Mouse (Mus musculus) heart, adult 8-10 months (tissue): ENCODE measurements around the gene Cyyr1. TPM values are rescaled to one million over a fixed set of nuclear protein-coding genes. Genes with fewer than 3 reads are reported as not detected.
A peak's percentile ranks its signal among the peaks of the same experiment; 100 is the strongest.

Experiments used
- DNase-seq: peaks from one replicate; pipeline ENCODE4 v3.0.0; 2022; ENCODE audit warnings: low spot score
- total RNA-seq, 4 experiments: library from RNA; stranded (reverse); gene quantifications; 2 replicates each; pipeline ENCODE4 v1.2.4; 2022

The Cyyr1 gene
- total RNA-seq, 4 experiments from 2014 or later, result 32.1 to 38.8 (median 35.8) TPM

DNA sequence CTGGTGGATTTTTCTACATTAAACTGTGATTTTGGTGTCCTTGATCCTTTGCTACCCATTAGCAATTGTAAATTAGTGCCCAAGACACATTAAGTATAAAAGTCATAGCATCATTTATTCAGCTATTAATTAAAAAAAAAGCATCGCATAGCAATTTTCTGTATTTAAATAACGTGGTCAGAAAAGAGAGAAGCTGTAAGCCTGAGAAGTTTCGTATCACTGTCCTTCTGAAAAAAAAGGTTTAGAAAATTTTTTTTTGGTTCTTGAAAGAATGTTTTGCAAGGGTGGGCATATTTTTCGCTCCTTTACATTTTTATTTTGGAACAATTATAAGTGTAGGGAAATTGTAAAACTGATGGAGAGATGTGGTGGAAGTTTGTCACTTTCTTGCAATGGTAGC, 83.1 kb downstream of the Cyyr1 start:
- DNase-seq, result no peak

DNA sequence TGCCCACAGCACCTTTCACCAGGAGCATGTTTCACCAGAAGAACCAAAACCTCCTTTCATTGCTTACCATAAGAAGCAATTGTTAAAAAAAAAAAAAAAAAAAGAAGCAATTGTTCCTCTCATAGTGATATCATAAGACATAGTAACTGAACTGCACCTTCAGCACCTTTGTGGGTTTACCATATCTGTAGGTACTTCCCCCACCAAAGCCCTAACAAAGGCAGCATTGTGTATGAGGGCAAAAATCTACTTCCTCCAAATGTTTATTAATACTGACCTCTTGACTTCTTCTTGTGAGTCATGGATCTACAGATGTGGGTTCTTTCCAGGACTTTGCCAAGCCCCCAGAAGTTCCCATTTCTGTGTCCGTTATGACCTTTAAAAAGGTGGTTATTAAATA, 98.2 kb downstream of the Cyyr1 start:
- no peak for DNase-seq

GRCm38 (mm10) chr16:85446306-85446705, 106.9 kb downstream of the Cyyr1 start:
- no peak for DNase-seq

GRCm38 (mm10) chr16:85445801-85446200, 107.4 kb downstream of the Cyyr1 start:
- DNase-seq, result no peak

GRCm38 (mm10) chr16:85435427-85435826, 117.8 kb downstream of the Cyyr1 start:
- DNase-seq, result peak; percentile 24

GRCm38 (mm10) chr16:85429173-85429572, 124.0 kb downstream of the Cyyr1 start:
- no peak for DNase-seq

GRCm38 (mm10) chr16:85422889-85423288, 130.3 kb downstream of the Cyyr1 start:
- no peak for DNase-seq

DNA sequence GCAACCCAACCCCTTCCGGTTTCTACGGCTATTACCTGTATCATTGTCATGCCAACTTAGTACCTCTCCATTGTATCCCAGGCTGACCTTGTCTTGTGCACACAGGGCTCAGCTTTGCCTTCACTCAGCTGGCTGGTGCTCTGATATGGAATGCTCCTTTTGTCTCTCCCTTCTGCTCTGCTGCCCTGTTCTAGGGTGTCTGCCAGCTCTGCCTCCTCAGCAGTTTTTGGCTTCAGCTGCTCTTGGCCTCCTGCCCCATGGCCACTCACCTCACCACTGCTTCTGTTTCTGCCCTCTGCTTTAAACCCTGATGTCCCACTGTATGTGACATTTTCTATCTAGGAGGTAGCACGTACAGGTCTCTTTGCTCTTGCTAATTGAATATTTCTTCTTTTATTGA, 137.8 kb downstream of the Cyyr1 start:
- peak; percentile 66 for DNase-seq

DNA sequence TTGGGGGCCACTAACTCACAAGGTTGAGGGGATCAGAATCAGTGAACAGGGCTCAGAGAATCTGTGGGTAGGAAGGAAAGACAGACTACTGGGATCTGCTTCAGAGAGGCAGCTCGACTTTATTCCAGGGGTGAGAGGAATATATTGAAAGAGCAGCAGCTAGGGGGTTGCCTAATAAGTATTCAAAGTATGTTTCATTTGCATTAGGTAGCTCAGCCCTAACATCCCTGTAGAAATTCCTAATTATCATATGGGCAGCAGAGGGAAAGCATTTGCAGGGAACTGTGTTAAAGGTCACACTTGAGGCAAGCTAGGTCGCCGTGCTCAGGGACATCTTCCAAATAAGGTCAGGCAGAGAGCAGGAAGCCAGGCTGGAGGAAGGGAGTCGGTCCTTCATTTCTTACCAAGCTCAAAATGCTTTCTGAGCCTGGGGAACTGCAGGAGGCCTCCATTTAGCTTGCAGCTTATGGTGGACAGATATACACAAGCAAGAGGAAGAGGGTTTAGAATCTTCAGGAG, 159.7 kb downstream of the Cyyr1 start:
- peak; percentile 57 for DNase-seq

DNA sequence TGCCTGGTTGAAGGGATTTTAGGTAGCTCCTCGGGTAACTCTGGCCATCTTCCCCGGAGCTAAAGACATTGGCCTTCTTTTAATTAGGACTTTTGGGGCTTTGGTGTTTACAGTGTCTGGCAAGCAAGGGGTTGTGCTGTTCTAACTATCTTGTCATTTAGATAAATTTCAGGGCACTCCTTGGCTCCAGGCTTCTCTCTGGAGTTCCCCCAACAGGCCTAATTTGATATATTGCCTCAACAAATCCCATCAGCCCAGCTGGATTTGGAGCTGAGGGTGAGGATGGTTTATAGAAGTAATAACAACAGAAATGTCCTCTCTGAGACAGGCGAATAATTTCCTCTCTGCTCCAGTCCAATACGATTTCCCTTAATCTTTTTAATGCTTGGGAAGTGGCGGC, 166.4 kb downstream of the Cyyr1 start:
- DNase-seq, result no peak

Other genes starting within 250 kb of the Cyyr1 start
- gene Adamts1, start 249.7 kb upstream of the Cyyr1 start, total RNA-seq, result 10 to 100 TPM; 23.1 to 26.8 (median 25.4) TPM